Mouse (Mus musculus): Measurements from ENCODE around the gene Ostm1. TPM values are rescaled to one million over a fixed set of nuclear protein-coding genes. Genes with fewer than 3 reads are reported as not detected.
A peak's percentile ranks its signal among the peaks of the same experiment; 100 is the strongest.

Ostm1 gene
- total and polyA plus RNA-seq, 3 experiments: 4.0 to 60.5 (median 24.5) TPM

DNA sequence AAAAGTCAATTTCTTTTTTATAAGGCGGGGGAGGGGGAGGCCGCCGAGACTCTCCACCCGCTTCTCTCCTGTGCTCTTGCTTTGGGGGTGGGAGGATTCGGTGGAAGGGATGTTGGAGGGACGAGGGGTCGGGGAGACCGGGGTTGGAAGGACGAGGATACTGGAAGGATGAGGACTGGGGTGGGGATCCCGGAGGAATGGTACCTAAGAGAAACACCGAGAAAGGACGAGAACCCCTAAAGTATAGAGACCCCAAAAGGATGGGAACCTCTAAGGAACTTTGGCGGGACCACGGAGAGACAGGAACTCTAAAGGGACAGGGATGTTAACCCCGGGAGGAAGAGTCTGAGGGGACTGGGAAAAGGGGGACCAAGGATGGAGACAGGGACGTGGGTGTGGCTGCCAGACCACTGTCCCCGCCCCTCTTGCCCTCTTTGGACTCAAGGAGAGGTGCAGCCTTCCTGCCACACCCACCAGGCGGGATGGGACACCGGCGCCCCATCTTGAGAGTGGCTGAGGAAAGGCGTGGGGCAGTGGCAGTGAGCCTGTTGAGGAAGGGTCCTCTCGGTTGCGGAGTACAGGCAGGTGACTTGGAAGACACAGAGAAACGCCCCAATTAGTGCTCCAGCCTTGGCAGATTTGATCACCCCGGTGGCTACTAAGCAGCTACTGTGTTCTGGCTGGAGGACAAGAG lies 8.5 kb downstream of the Ostm1 start:
- Histone ChIP-seq H3K4me1 (ENCODE audit: insufficient read depth, low read depth, low read length) (peaks cover 31% of the 10 kb centered on the region), H3K9me3 (replicated peaks) (no peaks in the 10 kb centered on the region), H3K4me3 (ENCODE audit: low read depth, low read length) (peak overlapping the region; percentile 64; the same call in 1 of the 2 replicates), H3K36me3 (replicated peaks) (no peaks in the 10 kb centered on the region), H3K27me3 (ENCODE audit: insufficient read depth, low read length) (peaks cover 71% of the 10 kb centered on the region)
- no peak for TF ChIP-seq POLR2AphosphoS5 (IDR thresholded peaks at IDR 0.05; ENCODE audit: insufficient replicate concordance, low read depth, low read length)
- TF ChIP-seq GATA1 (IDR thresholded peaks at IDR 0.05; ENCODE audit: borderline replicate concordance, low read length): no peak
- TF ChIP-seq CTCF (IDR thresholded peaks at IDR 0.05; ENCODE audit: low read depth, low read length): no peak
- TF ChIP-seq GATA2 (IDR thresholded peaks at IDR 0.05; ENCODE audit: borderline replicate concordance, low read depth, low read length): no peak
- no peak for TF ChIP-seq TAL1 (conservative IDR thresholded peaks at IDR 0.05; ENCODE audit: low read depth, low read length)
- no peak for DNase-seq (ENCODE audit: low spot score)
- no peak for ATAC-seq (ENCODE audit: extremely low read depth, insufficient number of reproducible peaks, low FRiP score, poor library complexity, severe bottlenecking)

DNA sequence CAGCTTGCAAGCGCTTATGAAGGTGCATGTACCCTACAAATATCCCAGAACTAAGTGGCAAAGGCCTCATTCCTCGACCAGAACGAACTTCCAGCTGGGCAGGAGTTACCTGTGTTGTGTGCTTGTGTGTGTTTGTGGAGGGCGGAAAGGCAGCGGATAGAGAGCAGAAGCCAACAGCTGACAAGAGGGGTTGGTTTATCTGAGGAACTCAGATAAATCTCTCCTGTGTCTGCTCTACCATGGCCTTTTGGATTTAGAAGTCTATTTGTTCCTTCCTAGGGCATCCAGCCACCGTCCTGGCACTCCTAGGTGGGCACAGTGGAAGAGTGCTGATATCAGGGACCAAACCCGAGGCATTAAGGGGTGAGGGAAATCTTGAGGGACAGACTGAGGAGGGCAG lies 9.6 kb downstream of the Ostm1 start:
- ATAC-seq (ENCODE audit: extremely low read depth, insufficient number of reproducible peaks, low FRiP score, poor library complexity, severe bottlenecking): no peak
- Histone ChIP-seq H3K9me3 (replicated peaks) (no peaks in the 10 kb centered on the region), H3K4me3 (ENCODE audit: low read depth, low read length) (no peak overlapping the region), H3K36me3 (replicated peaks) (no peaks in the 10 kb centered on the region), H3K4me1 (ENCODE audit: insufficient read depth, low read depth, low read length) (peaks cover 31% of the 10 kb centered on the region), H3K27me3 (ENCODE audit: insufficient read depth, low read length) (peaks cover 61% of the 10 kb centered on the region)
- DNase-seq (ENCODE audit: low spot score): no peak
- no peak for TF ChIP-seq GATA2 (IDR thresholded peaks at IDR 0.05; ENCODE audit: borderline replicate concordance, low read depth, low read length)
- no peak for TF ChIP-seq TAL1 (conservative IDR thresholded peaks at IDR 0.05; ENCODE audit: low read depth, low read length)
- no peak for TF ChIP-seq GATA1 (IDR thresholded peaks at IDR 0.05; ENCODE audit: borderline replicate concordance, low read length)
- TF ChIP-seq POLR2AphosphoS5 (IDR thresholded peaks at IDR 0.05; ENCODE audit: insufficient replicate concordance, low read depth, low read length): no peak
- no peak for TF ChIP-seq CTCF (IDR thresholded peaks at IDR 0.05; ENCODE audit: low read depth, low read length)

DNA sequence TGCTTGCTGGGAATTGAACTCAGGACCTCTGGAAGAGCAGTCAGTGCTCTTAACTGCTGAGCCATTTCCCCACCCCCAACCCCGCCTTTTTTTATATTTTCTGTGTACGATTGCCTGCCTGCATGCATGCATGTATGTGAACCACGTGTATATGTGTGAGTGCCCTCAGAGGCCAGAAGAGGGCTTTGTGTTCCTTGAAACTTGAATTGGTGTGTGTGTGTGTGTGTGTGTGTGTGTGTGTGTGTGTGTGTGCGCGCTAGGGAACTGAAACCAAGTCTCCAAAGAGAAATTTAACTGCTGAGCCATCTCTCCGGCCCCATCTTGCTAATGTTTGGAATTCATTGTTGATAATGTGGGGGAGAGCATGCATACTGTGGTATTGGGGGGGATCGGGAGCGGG lies 15.0 kb downstream of the Ostm1 start:
- Histone ChIP-seq H3K4me3 (ENCODE audit: low read depth, low read length) (no peak overlapping the region), H3K27me3 (ENCODE audit: insufficient read depth, low read length) (peaks cover 10% of the 10 kb centered on the region), H3K9me3 (replicated peaks) (no peaks in the 10 kb centered on the region), H3K4me1 (ENCODE audit: insufficient read depth, low read depth, low read length) (peaks cover 15% of the 10 kb centered on the region), H3K36me3 (replicated peaks) (no peaks in the 10 kb centered on the region)
- ATAC-seq (ENCODE audit: extremely low read depth, insufficient number of reproducible peaks, low FRiP score, poor library complexity, severe bottlenecking) (no peak), DNase-seq (ENCODE audit: low spot score) (no peak)
- TF ChIP-seq GATA2 (IDR thresholded peaks at IDR 0.05; ENCODE audit: borderline replicate concordance, low read depth, low read length): no peak
- no peak for TF ChIP-seq POLR2AphosphoS5 (IDR thresholded peaks at IDR 0.05; ENCODE audit: insufficient replicate concordance, low read depth, low read length)
- TF ChIP-seq TAL1 (conservative IDR thresholded peaks at IDR 0.05; ENCODE audit: low read depth, low read length): no peak
- TF ChIP-seq GATA1 (IDR thresholded peaks at IDR 0.05; ENCODE audit: borderline replicate concordance, low read length): no peak
- no peak for TF ChIP-seq CTCF (IDR thresholded peaks at IDR 0.05; ENCODE audit: low read depth, low read length)

GRCm38 (mm10) chr10:42601556-42601955 lies 17.9 kb downstream of the Ostm1 start:
- no peak for DNase-seq (ENCODE audit: low spot score)
- TF ChIP-seq CTCF (IDR thresholded peaks at IDR 0.05; ENCODE audit: low read depth, low read length) (peak; percentile 44), TAL1 (conservative IDR thresholded peaks at IDR 0.05; ENCODE audit: low read depth, low read length) (no peak)
- peaks cover 3% of the 10 kb centered on the region; the same call in 1 of the 2 replicates for H3K27me3 ChIP-seq (ENCODE audit: insufficient read depth, low read length)

GRCm38 (mm10) chr10:42604874-42605273 lies 21.3 kb downstream of the Ostm1 start:
- peaks cover 3% of the 10 kb centered on the region for H3K4me1 ChIP-seq (ENCODE audit: insufficient read depth, low read depth, low read length)

More at GRCm38 (mm10) chr10:42601556-42601955, 17.9 kb downstream of the Ostm1 start:
- Histone ChIP-seq H3K9me3 (replicated peaks) (peaks cover 7% of the 10 kb centered on the region), H3K4me1 (ENCODE audit: insufficient read depth, low read depth, low read length) (peaks cover 8% of the 10 kb centered on the region), H3K36me3 (replicated peaks) (no peaks in the 10 kb centered on the region), H3K4me3 (ENCODE audit: low read depth, low read length) (no peak overlapping the region)
- no peak for ATAC-seq (ENCODE audit: extremely low read depth, insufficient number of reproducible peaks, low FRiP score, poor library complexity, severe bottlenecking)

GRCm38 (mm10) chr10:42606757-42607156 lies 23.1 kb downstream of the Ostm1 start:
- H3K36me3 ChIP-seq (replicated peaks): no peaks in the 10 kb centered on the region
- H3K4me1 ChIP-seq (ENCODE audit: insufficient read depth, low read depth, low read length): no peaks in the 10 kb centered on the region
- peaks cover 26% of the 10 kb centered on the region for H3K27me3 ChIP-seq (ENCODE audit: insufficient read depth, low read length)
- no peak for DNase-seq (ENCODE audit: low spot score)
- no peak for ATAC-seq (ENCODE audit: extremely low read depth, insufficient number of reproducible peaks, low FRiP score, poor library complexity, severe bottlenecking)
- H3K9me3 ChIP-seq (replicated peaks): peaks cover 7% of the 10 kb centered on the region
- TF ChIP-seq TAL1 (conservative IDR thresholded peaks at IDR 0.05; ENCODE audit: low read depth, low read length) (no peak), CTCF (IDR thresholded peaks at IDR 0.05; ENCODE audit: low read depth, low read length) (no peak), POLR2AphosphoS5 (IDR thresholded peaks at IDR 0.05; ENCODE audit: insufficient replicate concordance, low read depth, low read length) (no peak), GATA1 (IDR thresholded peaks at IDR 0.05; ENCODE audit: borderline replicate concordance, low read length) (no peak), GATA2 (IDR thresholded peaks at IDR 0.05; ENCODE audit: borderline replicate concordance, low read depth, low read length) (no peak)
- H3K4me3 ChIP-seq (ENCODE audit: low read depth, low read length): no peak overlapping the region

More at GRCm38 (mm10) chr10:42604874-42605273, 21.3 kb downstream of the Ostm1 start:
- no peaks in the 10 kb centered on the region for H3K36me3 ChIP-seq (replicated peaks)
- no peak overlapping the region for H3K4me3 ChIP-seq (ENCODE audit: low read depth, low read length)
- ATAC-seq (ENCODE audit: extremely low read depth, insufficient number of reproducible peaks, low FRiP score, poor library complexity, severe bottlenecking) (no peak), DNase-seq (ENCODE audit: low spot score) (no peak)
- peaks cover 12% of the 10 kb centered on the region; the same call in 1 of the 2 replicates for H3K27me3 ChIP-seq (ENCODE audit: insufficient read depth, low read length)
- H3K9me3 ChIP-seq (replicated peaks): peaks cover 7% of the 10 kb centered on the region
- TF ChIP-seq GATA1 (IDR thresholded peaks at IDR 0.05; ENCODE audit: borderline replicate concordance, low read length) (no peak), CTCF (IDR thresholded peaks at IDR 0.05; ENCODE audit: low read depth, low read length) (peak; percentile 29; the same call in 1 of the 2 replicates)
